Mouse (Mus musculus) layer of hippocampus, postnatal 36 days (tissue): ENCODE results near the gene Gpsm2. TPM values are rescaled to one million over a fixed set of nuclear protein-coding genes. Genes with fewer than 3 reads are reported as not detected.

Source experiments
- DNase-seq, 2 experiments: peaks; one replicate each; pipeline ENCODE4 v3.0.0; 2022
- total RNA-seq, 2 experiments: library from RNA; stranded (reverse); gene quantifications; 2 replicates each; pipeline ENCODE4 v1.2.3; 2021

The Gpsm2 gene
- 10 to 100 TPM; 15.9 to 19.6 TPM for total RNA-seq

- peak; percentile 95 to 96 for DNase-seq
Observed at GRCm38 (mm10) chr3:108722036-108722872, at the start of gene Gpsm2. Gene Gpsm2, minus strand, starts transcription at chr3:108722309.

GRCm38 (mm10) chr3:108770725-108771368, 48.7 kb upstream of the Gpsm2 start:
- DNase-seq: peak; percentile 43 to 59

GRCm38 (mm10) chr3:108769547-108769946, 47.4 kb upstream of the Gpsm2 start:
- DNase-seq: no peak

- DNase-seq: no peak
Observed at GRCm38 (mm10) chr3:108767416-108767815, 45.3 kb upstream of the Gpsm2 start.

- no peak for DNase-seq
Observed at GRCm38 (mm10) chr3:108766943-108767342, 44.8 kb upstream of the Gpsm2 start.

- no peak for DNase-seq
Observed at GRCm38 (mm10) chr3:108765476-108765875, 43.4 kb upstream of the Gpsm2 start.

- no peak for DNase-seq
Observed at GRCm38 (mm10) chr3:108764976-108765375, 42.9 kb upstream of the Gpsm2 start.

- no peak for DNase-seq
Observed at GRCm38 (mm10) chr3:108763691-108764090, 41.6 kb upstream of the Gpsm2 start.

GRCm38 (mm10) chr3:108762597-108763111, 40.5 kb upstream of the Gpsm2 start:
- DNase-seq: peak; percentile 16 to 20

- DNase-seq: no peak
Observed at GRCm38 (mm10) chr3:108759566-108760420, 37.7 kb upstream of the Gpsm2 start.

GRCm38 (mm10) chr3:108757570-108757969, 35.5 kb upstream of the Gpsm2 start:
- DNase-seq: no peak

- DNase-seq: no peak
Observed at GRCm38 (mm10) chr3:108756131-108756530, 34.0 kb upstream of the Gpsm2 start.

GRCm38 (mm10) chr3:108755542-108755941, 33.4 kb upstream of the Gpsm2 start:
- DNase-seq: no peak

- no peak for DNase-seq
Observed at GRCm38 (mm10) chr3:108754541-108754940, 32.4 kb upstream of the Gpsm2 start.

- DNase-seq: no peak
Observed at GRCm38 (mm10) chr3:108751691-108752090, 29.6 kb upstream of the Gpsm2 start.

- no peak for DNase-seq
Observed at GRCm38 (mm10) chr3:108751061-108751460, 29.0 kb upstream of the Gpsm2 start.

GRCm38 (mm10) chr3:108744060-108744459, 22.0 kb upstream of the Gpsm2 start:
- no peak for DNase-seq

GRCm38 (mm10) chr3:108739045-108739708, 17.1 kb upstream of the Gpsm2 start, which contains the start of gene Aknad1:
Gene Aknad1, plus strand, starts transcription at chr3:108739658.
- no peak for DNase-seq

GRCm38 (mm10) chr3:108737761-108738160, 15.7 kb upstream of the Gpsm2 start:
- DNase-seq: no peak

GRCm38 (mm10) chr3:108730316-108730715, 8.2 kb upstream of the Gpsm2 start:
- DNase-seq: no peak

GRCm38 (mm10) chr3:108727776-108728175, 5.7 kb upstream of the Gpsm2 start:
- no peak for DNase-seq

GRCm38 (mm10) chr3:108727344-108727743, 5.2 kb upstream of the Gpsm2 start:
- no peak for DNase-seq
